Mouse (Mus musculus): ENCODE data around the gene Zfp983. TPM values are rescaled to one million over a fixed set of nuclear protein-coding genes. Genes with fewer than 3 reads are reported as not detected.
"Not testable (repeated sequence)": the region's sequence is repeated elsewhere in the genome, so short reads cannot be mapped to it uniquely, and the experiment has no call there.

Zfp983 gene
- 4.9 and 6.3 TPM in 2 replicates for polyA plus RNA-seq (2014; fragmentation: Nextera tagmentation; extraction: Ambion mirVana)

DNA sequence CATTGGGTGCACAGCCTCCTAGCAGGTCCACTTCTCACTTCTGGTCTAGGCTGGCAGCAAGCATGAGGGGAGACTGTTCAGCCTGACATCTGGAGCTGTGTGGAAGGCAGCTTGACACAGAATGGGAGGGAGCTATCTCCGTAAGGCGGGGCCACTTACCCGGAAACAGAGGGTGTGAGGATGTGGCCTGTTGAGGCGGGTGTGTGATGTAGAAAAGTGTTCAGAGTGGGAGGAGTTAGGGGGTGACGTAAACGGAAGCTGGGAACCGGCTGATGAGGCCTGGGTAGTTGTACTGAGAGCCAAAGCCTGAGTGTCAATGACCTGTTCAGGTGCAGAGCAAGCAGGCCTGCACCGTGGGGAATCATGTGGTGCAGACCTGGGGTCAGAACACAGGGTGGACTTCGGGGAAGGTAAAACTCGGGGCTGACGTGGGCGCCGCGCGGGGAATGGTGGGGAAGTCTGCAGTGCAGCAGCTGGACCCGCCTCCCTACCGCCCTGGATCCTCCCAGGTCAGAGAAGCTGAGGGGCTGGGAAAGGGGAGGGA lies at the start of gene Zfp983:
Gene Zfp983, plus strand, starts transcription at position 261 of the 544 bp plus-strand sequence.
- not testable (repeated sequence) for H3K4me1 ChIP-seq (ENCODE audit: control insufficient read depth, insufficient read depth, low read length); H3K36me3 ChIP-seq (ENCODE audit: control insufficient read depth, insufficient read depth, low read length); H3K9me3 ChIP-seq (ENCODE audit: control insufficient read depth, low read depth, low read length); H3K9ac ChIP-seq (replicated peaks; ENCODE audit: low read depth, low read length); H3K27me3 ChIP-seq (ENCODE audit: control insufficient read depth, insufficient read depth, low read length)
- peak within 1 kb of the TSS; percentile 71 for H3K27ac ChIP-seq (ENCODE audit: low read length)
- H3K4me3 ChIP-seq (ENCODE audit: low read depth, low read length), result peak within 1 kb of the TSS; percentile 37
- peak within 1 kb of the TSS; percentile 37 for H3K4me2 ChIP-seq (replicated peaks; ENCODE audit: low read depth, low read length)
- ATAC-seq (ENCODE audit: insufficient number of reproducible peaks, insufficient read depth, low FRiP score, low read depth), result peak; percentile 100
- under 1% methylated on average over 17 of the region's 17 CpGs for WGBS

DNA sequence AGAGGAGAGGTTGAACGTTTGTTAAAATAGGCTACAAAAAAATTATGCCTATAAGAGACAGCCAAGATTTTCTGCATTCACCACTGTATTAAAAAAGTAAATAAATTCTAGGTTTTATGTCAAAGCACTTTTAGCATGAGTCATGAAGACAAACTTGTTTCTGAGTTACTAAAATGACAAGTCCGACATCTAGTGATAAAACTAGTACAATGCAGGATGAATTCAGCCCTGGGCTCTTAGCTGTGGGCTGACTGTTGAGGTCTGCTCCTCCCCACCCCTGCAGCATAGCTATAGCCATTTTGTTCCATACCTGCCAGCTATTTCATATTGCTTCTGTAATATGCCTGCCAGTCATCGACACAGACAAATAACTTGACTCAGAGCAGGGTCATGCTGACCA lies 34.1 kb upstream of the Zfp983 start:
- no peak overlapping the region for H3K9ac ChIP-seq (replicated peaks; ENCODE audit: low read depth, low read length)
- no peaks in the 10 kb centered on the region for H3K27me3 ChIP-seq (ENCODE audit: control insufficient read depth, insufficient read depth, low read length)
- H3K4me2 ChIP-seq (replicated peaks; ENCODE audit: low read depth, low read length), result no peak overlapping the region
- WGBS, result 66% methylated on average over 3 of the region's 3 CpGs
- H3K27ac ChIP-seq (ENCODE audit: low read length), result no peak overlapping the region
- H3K4me1 ChIP-seq (ENCODE audit: control insufficient read depth, insufficient read depth, low read length), result no peaks in the 10 kb centered on the region
- no peaks in the 10 kb centered on the region for H3K36me3 ChIP-seq (ENCODE audit: control insufficient read depth, insufficient read depth, low read length)
- no peaks in the 10 kb centered on the region for H3K9me3 ChIP-seq (ENCODE audit: control insufficient read depth, low read depth, low read length)
- H3K4me3 ChIP-seq (ENCODE audit: low read depth, low read length), result no peak overlapping the region
- no peak for ATAC-seq (ENCODE audit: insufficient number of reproducible peaks, insufficient read depth, low FRiP score, low read depth)

- H3K9ac ChIP-seq (replicated peaks; ENCODE audit: low read depth, low read length), result no peak overlapping the region
- H3K4me1 ChIP-seq (ENCODE audit: control insufficient read depth, insufficient read depth, low read length), result no peaks in the 10 kb centered on the region
- WGBS, result 4% methylated on average over 9 of the region's 9 CpGs
- H3K36me3 ChIP-seq (ENCODE audit: control insufficient read depth, insufficient read depth, low read length), result no peaks in the 10 kb centered on the region
- no peaks in the 10 kb centered on the region for H3K27me3 ChIP-seq (ENCODE audit: control insufficient read depth, insufficient read depth, low read length)
- no peak overlapping the region for H3K4me3 ChIP-seq (ENCODE audit: low read depth, low read length)
- peak overlapping the region; percentile 26 for H3K4me2 ChIP-seq (replicated peaks; ENCODE audit: low read depth, low read length)
- H3K9me3 ChIP-seq (ENCODE audit: control insufficient read depth, low read depth, low read length), result no peaks in the 10 kb centered on the region
- H3K27ac ChIP-seq (ENCODE audit: low read length), result no peak overlapping the region
- peak; percentile 71; the same call in 1 of the 2 replicates for ATAC-seq (ENCODE audit: insufficient number of reproducible peaks, insufficient read depth, low FRiP score, low read depth)
Measured at GRCm38 (mm10) chr17:21617352-21617751, 33.1 kb upstream of the Zfp983 start.

- no peak overlapping the region for H3K4me2 ChIP-seq (replicated peaks; ENCODE audit: low read depth, low read length)
- whole genome bisulfite sequencing, result no CpG with 5 or more reads among the region's 3 CpGs
- H3K4me3 ChIP-seq (ENCODE audit: low read depth, low read length), result no peak overlapping the region
- H3K9me3 ChIP-seq (ENCODE audit: control insufficient read depth, low read depth, low read length), result no peaks in the 10 kb centered on the region
- no peaks in the 10 kb centered on the region for H3K27me3 ChIP-seq (ENCODE audit: control insufficient read depth, insufficient read depth, low read length)
- no peak overlapping the region for H3K9ac ChIP-seq (replicated peaks; ENCODE audit: low read depth, low read length)
- H3K36me3 ChIP-seq (ENCODE audit: control insufficient read depth, insufficient read depth, low read length), result no peaks in the 10 kb centered on the region
- ATAC-seq (ENCODE audit: insufficient number of reproducible peaks, insufficient read depth, low FRiP score, low read depth), result no peak
- H3K4me1 ChIP-seq (ENCODE audit: control insufficient read depth, insufficient read depth, low read length), result no peaks in the 10 kb centered on the region
- H3K27ac ChIP-seq (ENCODE audit: low read length), result no peak overlapping the region
Measured at GRCm38 (mm10) chr17:21623647-21624046, 26.8 kb upstream of the Zfp983 start.

- H3K27ac ChIP-seq (ENCODE audit: low read length); H3K9me3 ChIP-seq (ENCODE audit: control insufficient read depth, low read depth, low read length); H3K36me3 ChIP-seq (ENCODE audit: control insufficient read depth, insufficient read depth, low read length); H3K4me2 ChIP-seq (replicated peaks; ENCODE audit: low read depth, low read length); H3K9ac ChIP-seq (replicated peaks; ENCODE audit: low read depth, low read length); H3K4me1 ChIP-seq (ENCODE audit: control insufficient read depth, insufficient read depth, low read length); ATAC-seq (ENCODE audit: insufficient number of reproducible peaks, insufficient read depth, low FRiP score, low read depth); H3K4me3 ChIP-seq (ENCODE audit: low read depth, low read length); H3K27me3 ChIP-seq (ENCODE audit: control insufficient read depth, insufficient read depth, low read length): not testable (repeated sequence)
- 62% methylated on average over 4 of the region's 4 CpGs for WGBS
Measured at GRCm38 (mm10) chr17:21635758-21636157, 14.7 kb upstream of the Zfp983 start.

GRCm38 (mm10) chr17:21648791-21649190 lies 1.6 kb upstream of the Zfp983 start:
- no peaks in the 10 kb centered on the region for H3K27me3 ChIP-seq (ENCODE audit: control insufficient read depth, insufficient read depth, low read length)
- no peak overlapping the region for H3K4me2 ChIP-seq (replicated peaks; ENCODE audit: low read depth, low read length)
- 28% methylated on average over 3 of the region's 3 CpGs for WGBS
- no peaks in the 10 kb centered on the region for H3K4me1 ChIP-seq (ENCODE audit: control insufficient read depth, insufficient read depth, low read length)
- no peaks in the 10 kb centered on the region for H3K36me3 ChIP-seq (ENCODE audit: control insufficient read depth, insufficient read depth, low read length)
- H3K4me3 ChIP-seq (ENCODE audit: low read depth, low read length), result no peak overlapping the region
- H3K27ac ChIP-seq (ENCODE audit: low read length), result no peak overlapping the region
- no peak overlapping the region for H3K9ac ChIP-seq (replicated peaks; ENCODE audit: low read depth, low read length)
- ATAC-seq (ENCODE audit: insufficient number of reproducible peaks, insufficient read depth, low FRiP score, low read depth), result no peak
- H3K9me3 ChIP-seq (ENCODE audit: control insufficient read depth, low read depth, low read length), result no peaks in the 10 kb centered on the region

- Histone ChIP-seq H3K9me3 (ENCODE audit: control insufficient read depth, low read depth, low read length) (no peaks in the 10 kb centered on the region), H3K36me3 (ENCODE audit: control insufficient read depth, insufficient read depth, low read length) (no peaks in the 10 kb centered on the region), H3K27me3 (ENCODE audit: control insufficient read depth, insufficient read depth, low read length) (no peaks in the 10 kb centered on the region), H3K4me1 (ENCODE audit: control insufficient read depth, insufficient read depth, low read length) (no peaks in the 10 kb centered on the region), H3K27ac (ENCODE audit: low read length) (peak overlapping the region; percentile 71), H3K4me3 (ENCODE audit: low read depth, low read length) (peak overlapping the region; percentile 37), H3K4me2 (replicated peaks; ENCODE audit: low read depth, low read length) (peak overlapping the region; percentile 37), H3K9ac (replicated peaks; ENCODE audit: low read depth, low read length) (no peak overlapping the region)
- 20% methylated on average over 2 of the region's 2 CpGs for WGBS
- 0 out of 2 replicates have a peak, but pooled peaks have one; percentile 16 for ATAC-seq (ENCODE audit: insufficient number of reproducible peaks, insufficient read depth, low FRiP score, low read depth)
Measured at GRCm38 (mm10) chr17:21649936-21650335, 488 bp upstream of the Zfp983 start.

DNA sequence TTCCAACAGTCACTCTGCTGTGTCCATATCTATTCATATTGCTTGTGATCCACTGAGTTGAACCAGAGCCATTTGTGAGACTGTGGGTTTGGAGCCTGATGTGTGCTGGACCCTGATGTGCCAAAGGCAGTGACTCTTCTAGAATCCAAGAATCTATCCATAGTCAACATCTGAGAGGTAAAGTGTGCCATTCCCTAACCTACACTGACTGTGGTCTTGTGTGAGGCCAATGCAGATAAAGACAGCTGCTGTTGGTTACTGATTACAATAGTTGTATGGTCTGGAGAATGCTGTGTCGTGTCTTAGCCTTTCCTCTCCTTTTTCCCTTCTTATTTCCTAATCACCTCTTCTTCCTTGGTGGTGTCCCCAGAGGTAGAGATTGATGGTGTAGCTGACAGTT lies 28.4 kb downstream of the Zfp983 start:
- H3K4me2 ChIP-seq (replicated peaks; ENCODE audit: low read depth, low read length); H3K9me3 ChIP-seq (ENCODE audit: control insufficient read depth, low read depth, low read length); H3K4me1 ChIP-seq (ENCODE audit: control insufficient read depth, insufficient read depth, low read length); H3K9ac ChIP-seq (replicated peaks; ENCODE audit: low read depth, low read length); H3K4me3 ChIP-seq (ENCODE audit: low read depth, low read length); H3K27me3 ChIP-seq (ENCODE audit: control insufficient read depth, insufficient read depth, low read length); H3K36me3 ChIP-seq (ENCODE audit: control insufficient read depth, insufficient read depth, low read length); H3K27ac ChIP-seq (ENCODE audit: low read length); ATAC-seq (ENCODE audit: insufficient number of reproducible peaks, insufficient read depth, low FRiP score, low read depth): not testable (repeated sequence)
- WGBS, result 16% methylated on average over 1 of the region's 1 CpGs
